Mouse (Mus musculus): ENCODE measurements around the gene Abhd10. TPM values are rescaled to one million over a fixed set of nuclear protein-coding genes. Genes with fewer than 3 reads are reported as not detected.

The Abhd10 gene
- 22.4 and 24.6 TPM in 2 replicates for polyA plus RNA-seq (2015; fragmentation: Nextera tagmentation; extraction: Ambion mirVana)

DNA sequence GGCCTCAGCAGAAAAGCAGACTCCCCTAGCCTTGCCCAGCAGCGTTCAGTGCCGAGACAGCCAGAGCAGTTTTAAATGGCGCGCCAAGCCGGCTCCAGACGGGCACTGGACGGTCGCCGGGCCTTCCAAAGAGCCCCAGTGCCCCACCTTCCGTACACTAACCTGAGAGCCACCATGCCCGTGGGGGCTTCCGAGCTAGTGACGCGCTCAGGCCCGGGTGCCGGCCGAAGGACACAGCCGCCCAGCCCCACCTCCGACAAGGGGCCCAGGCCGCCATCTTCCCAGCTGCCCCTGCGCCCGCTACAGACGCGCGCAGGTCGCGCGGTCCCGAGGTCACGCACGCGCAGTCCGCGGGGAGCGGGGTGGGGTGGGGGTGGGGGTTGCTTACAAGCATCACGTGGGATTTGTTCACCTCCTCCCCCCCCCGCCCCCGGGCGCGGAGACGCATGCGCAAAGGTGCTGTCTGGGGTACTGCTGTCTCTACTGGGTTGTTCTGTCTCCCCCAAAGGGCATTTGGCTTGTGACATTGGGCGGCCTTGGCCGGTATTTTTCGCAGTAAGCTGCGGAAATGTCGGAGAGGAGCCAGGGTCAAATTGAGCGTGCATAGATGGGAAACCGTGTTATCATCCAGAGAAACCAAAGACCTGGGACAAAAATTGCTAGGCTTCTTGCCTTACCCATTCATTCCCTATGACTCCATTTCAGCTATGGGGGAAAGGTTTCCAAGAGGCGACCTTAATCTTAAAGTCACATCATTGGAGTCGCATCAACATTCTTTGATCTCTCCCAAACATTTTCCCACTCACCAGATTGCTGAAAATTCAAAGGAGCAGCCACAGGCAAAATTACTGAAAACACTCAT is at the start of gene Abhd10:
Gene Abhd10, minus strand, starts transcription at position 341 of the 862 bp plus-strand sequence.
- under 1% methylated on average over 51 of the region's 51 CpGs for WGBS
- Histone ChIP-seq H3K36me3 (ENCODE audit: control insufficient read depth, insufficient read depth) (no peaks in the 10 kb centered on the region), H3K4me1 (replicated peaks; ENCODE audit: control insufficient read depth, insufficient read depth, low read length) (no peaks in the 10 kb centered on the region), H3K27me3 (replicated peaks; ENCODE audit: control insufficient read depth, insufficient read depth, low read length) (no peaks in the 10 kb centered on the region), H3K9me3 (ENCODE audit: control insufficient read depth) (no peaks in the 10 kb centered on the region), H3K27ac (ENCODE audit: low read depth, low read length) (peak within 1 kb of the TSS; percentile 90), H3K9ac (ENCODE audit: low read depth, low read length) (peak within 1 kb of the TSS; percentile 90), H3K4me2 (replicated peaks; ENCODE audit: low read depth) (peak within 1 kb of the TSS; percentile 76), H3K4me3 (ENCODE audit: low read depth, low read length) (peak within 1 kb of the TSS; percentile 86)
- no peak for TF ChIP-seq CTCF (IDR thresholded peaks at IDR 0.05; ENCODE audit: low read depth)
- peak; percentile 99 for ATAC-seq

DNA sequence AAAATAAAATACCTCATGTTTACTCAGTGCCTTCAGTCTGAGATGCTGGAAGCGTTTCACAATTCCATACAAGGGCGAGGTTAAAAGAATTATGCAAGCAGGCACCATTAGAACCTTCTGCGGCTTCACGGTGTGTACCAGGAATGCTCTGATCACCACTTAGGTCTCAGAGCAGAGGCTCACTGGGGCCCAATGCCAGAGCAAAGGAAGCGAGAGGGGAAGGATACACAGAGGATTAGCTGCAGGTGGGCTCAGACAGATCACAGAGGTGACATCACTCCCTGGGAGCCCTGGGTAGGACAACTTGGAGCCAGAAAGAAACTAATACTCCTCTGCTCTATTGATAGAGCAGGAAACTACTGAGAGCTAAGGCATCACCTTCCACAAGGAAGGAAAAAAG is 48.5 kb upstream of the Abhd10 start:
- H3K4me2 ChIP-seq (replicated peaks; ENCODE audit: low read depth), result no peak overlapping the region
- no peaks in the 10 kb centered on the region for H3K4me1 ChIP-seq (replicated peaks; ENCODE audit: control insufficient read depth, insufficient read depth, low read length)
- no peaks in the 10 kb centered on the region for H3K27me3 ChIP-seq (replicated peaks; ENCODE audit: control insufficient read depth, insufficient read depth, low read length)
- no peaks in the 10 kb centered on the region; the same call in 1 of the 2 replicates for H3K36me3 ChIP-seq (ENCODE audit: control insufficient read depth, insufficient read depth)
- no peak for ATAC-seq
- no peak for TF ChIP-seq CTCF (IDR thresholded peaks at IDR 0.05; ENCODE audit: low read depth)
- H3K9ac ChIP-seq (ENCODE audit: low read depth, low read length), result no peak overlapping the region
- H3K4me3 ChIP-seq (ENCODE audit: low read depth, low read length), result no peak overlapping the region
- WGBS, result 46% methylated on average over 5 of the region's 5 CpGs
- no peak overlapping the region for H3K27ac ChIP-seq (ENCODE audit: low read depth, low read length)
- no peaks in the 10 kb centered on the region for H3K9me3 ChIP-seq (ENCODE audit: control insufficient read depth)

DNA sequence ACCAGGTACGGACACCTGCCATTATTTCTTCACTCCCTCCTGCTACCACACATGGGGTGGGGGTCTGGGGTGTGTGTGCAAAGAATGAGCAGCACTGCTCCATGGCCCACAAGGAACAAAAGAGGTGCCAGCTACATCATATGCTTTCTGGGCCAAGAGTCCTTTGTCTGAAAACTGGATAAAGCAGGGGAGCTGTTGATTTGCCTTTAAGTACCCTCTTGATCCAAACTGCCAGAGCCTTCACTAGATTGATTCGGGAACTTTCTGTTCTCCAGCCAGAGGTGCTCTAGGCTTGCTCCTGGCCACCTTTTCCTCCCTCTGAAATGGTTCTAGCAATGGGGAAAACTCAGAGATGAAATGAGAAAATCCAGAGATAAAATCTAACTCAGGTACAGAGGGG is 46.6 kb upstream of the Abhd10 start:
- TF ChIP-seq CTCF (IDR thresholded peaks at IDR 0.05; ENCODE audit: low read depth), result no peak
- Histone ChIP-seq H3K27ac (ENCODE audit: low read depth, low read length) (no peak overlapping the region), H3K4me1 (replicated peaks; ENCODE audit: control insufficient read depth, insufficient read depth, low read length) (no peaks in the 10 kb centered on the region), H3K36me3 (ENCODE audit: control insufficient read depth, insufficient read depth) (no peaks in the 10 kb centered on the region; the same call in 1 of the 2 replicates), H3K4me3 (ENCODE audit: low read depth, low read length) (no peak overlapping the region), H3K4me2 (replicated peaks; ENCODE audit: low read depth) (no peak overlapping the region), H3K9ac (ENCODE audit: low read depth, low read length) (no peak overlapping the region), H3K9me3 (ENCODE audit: control insufficient read depth) (no peaks in the 10 kb centered on the region), H3K27me3 (replicated peaks; ENCODE audit: control insufficient read depth, insufficient read depth, low read length) (no peaks in the 10 kb centered on the region)
- WGBS, result 66% methylated on average over 2 of the region's 2 CpGs
- ATAC-seq, result no peak

DNA sequence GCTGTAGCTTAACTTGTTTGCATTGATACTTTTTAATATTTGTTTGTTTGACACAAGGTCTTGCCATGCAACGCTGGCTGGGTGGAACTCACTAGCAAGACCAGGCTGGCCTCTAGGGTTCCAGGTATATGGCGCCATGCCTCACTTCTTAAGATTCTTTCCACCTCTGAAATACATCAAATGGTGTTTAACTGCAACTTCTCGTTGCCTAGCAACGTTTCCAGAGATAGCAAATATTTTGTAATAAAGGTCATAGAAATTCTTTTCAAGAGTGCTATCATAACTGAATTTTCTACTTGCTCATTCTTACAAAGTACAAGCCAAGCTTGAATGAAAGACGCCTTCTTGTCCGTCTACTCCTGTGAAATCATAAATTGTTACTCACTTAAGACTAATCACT is 44.9 kb upstream of the Abhd10 start:
- Histone ChIP-seq H3K4me3 (ENCODE audit: low read depth, low read length) (no peak overlapping the region), H3K27me3 (replicated peaks; ENCODE audit: control insufficient read depth, insufficient read depth, low read length) (no peaks in the 10 kb centered on the region), H3K4me1 (replicated peaks; ENCODE audit: control insufficient read depth, insufficient read depth, low read length) (no peaks in the 10 kb centered on the region), H3K9ac (ENCODE audit: low read depth, low read length) (no peak overlapping the region), H3K4me2 (replicated peaks; ENCODE audit: low read depth) (no peak overlapping the region), H3K36me3 (ENCODE audit: control insufficient read depth, insufficient read depth) (no peaks in the 10 kb centered on the region; the same call in 1 of the 2 replicates), H3K27ac (ENCODE audit: low read depth, low read length) (no peak overlapping the region), H3K9me3 (ENCODE audit: control insufficient read depth) (no peaks in the 10 kb centered on the region)
- TF ChIP-seq CTCF (IDR thresholded peaks at IDR 0.05; ENCODE audit: low read depth), result no peak
- ATAC-seq, result no peak
- WGBS, result 83% methylated on average over 6 of the region's 6 CpGs

DNA sequence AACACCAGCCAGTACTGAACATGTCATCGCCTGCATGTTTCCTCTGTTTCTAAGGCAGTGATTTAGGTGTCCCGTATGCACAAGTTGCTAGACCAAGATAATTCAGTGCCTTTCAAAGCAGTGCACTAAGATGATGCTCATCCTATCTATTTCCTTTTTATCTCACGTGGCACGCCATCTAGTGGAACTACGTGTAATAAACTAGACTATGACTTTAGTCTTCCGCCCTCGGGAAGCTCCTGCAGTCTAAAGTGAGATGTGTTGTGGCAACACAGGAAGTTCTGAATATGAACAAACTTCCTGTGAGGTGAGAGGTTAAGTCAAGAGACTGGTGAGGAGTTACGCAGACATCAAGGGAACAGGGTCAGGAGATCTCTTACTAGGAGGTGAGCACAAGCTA is 43.9 kb upstream of the Abhd10 start:
- no peaks in the 10 kb centered on the region; the same call in 1 of the 2 replicates for H3K36me3 ChIP-seq (ENCODE audit: control insufficient read depth, insufficient read depth)
- H3K27ac ChIP-seq (ENCODE audit: low read depth, low read length), result no peak overlapping the region

DNA sequence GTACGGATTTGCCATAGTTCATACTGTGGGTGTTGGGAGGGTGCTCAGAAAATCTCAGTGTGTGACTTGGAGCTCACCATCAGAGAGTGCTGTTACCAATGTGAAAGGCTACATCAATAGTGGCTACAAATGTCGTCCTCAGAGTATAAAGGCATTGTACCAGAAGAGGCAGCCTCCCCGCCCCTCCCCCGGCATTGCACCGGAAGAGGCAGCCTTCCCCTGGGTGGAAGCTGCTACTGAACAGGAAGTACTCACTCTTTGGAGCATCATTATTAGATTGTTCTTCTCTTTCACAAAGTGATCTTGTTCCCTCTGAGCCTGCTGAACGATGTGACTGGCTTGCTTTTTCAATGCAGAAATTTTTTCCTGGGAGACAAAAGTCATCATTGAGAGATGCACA is 37.2 kb upstream of the Abhd10 start:
- no peak overlapping the region for H3K4me3 ChIP-seq (ENCODE audit: low read depth, low read length)
- H3K9me3 ChIP-seq (ENCODE audit: control insufficient read depth), result no peaks in the 10 kb centered on the region
- H3K27me3 ChIP-seq (replicated peaks; ENCODE audit: control insufficient read depth, insufficient read depth, low read length), result no peaks in the 10 kb centered on the region
- no peaks in the 10 kb centered on the region for H3K4me1 ChIP-seq (replicated peaks; ENCODE audit: control insufficient read depth, insufficient read depth, low read length)
- no peak for TF ChIP-seq CTCF (IDR thresholded peaks at IDR 0.05; ENCODE audit: low read depth)
- peaks cover 27% of the 10 kb centered on the region for H3K36me3 ChIP-seq (ENCODE audit: control insufficient read depth, insufficient read depth)
- H3K9ac ChIP-seq (ENCODE audit: low read depth, low read length), result no peak overlapping the region
- H3K4me2 ChIP-seq (replicated peaks; ENCODE audit: low read depth), result no peak overlapping the region
- H3K27ac ChIP-seq (ENCODE audit: low read depth, low read length), result no peak overlapping the region
- ATAC-seq, result no peak
- WGBS, result 66% methylated on average over 6 of the region's 6 CpGs

More for the DNA sequence above, 43.9 kb upstream of the Abhd10 start:
- H3K9me3 ChIP-seq (ENCODE audit: control insufficient read depth), result no peaks in the 10 kb centered on the region
- TF ChIP-seq CTCF (IDR thresholded peaks at IDR 0.05; ENCODE audit: low read depth), result peak; percentile 69
- H3K4me2 ChIP-seq (replicated peaks; ENCODE audit: low read depth), result no peak overlapping the region
- no peaks in the 10 kb centered on the region for H3K27me3 ChIP-seq (replicated peaks; ENCODE audit: control insufficient read depth, insufficient read depth, low read length)
- WGBS, result 48% methylated on average over 8 of the region's 8 CpGs
- no peak for ATAC-seq
- H3K9ac ChIP-seq (ENCODE audit: low read depth, low read length), result no peak overlapping the region
- no peak overlapping the region for H3K4me3 ChIP-seq (ENCODE audit: low read depth, low read length)
- no peaks in the 10 kb centered on the region for H3K4me1 ChIP-seq (replicated peaks; ENCODE audit: control insufficient read depth, insufficient read depth, low read length)
